Mouse (Mus musculus): ENCODE measurements around the gene Smyd4. TPM values are rescaled to one million over a fixed set of nuclear protein-coding genes. Genes with fewer than 3 reads are reported as not detected.
A peak's percentile ranks its signal among the peaks of the same experiment; 100 is the strongest.

Gene Smyd4
- 12.3 and 13.4 TPM in 2 replicates for polyA plus RNA-seq (2015; fragmentation: Nextera tagmentation; extraction: Ambion mirVana)

DNA sequence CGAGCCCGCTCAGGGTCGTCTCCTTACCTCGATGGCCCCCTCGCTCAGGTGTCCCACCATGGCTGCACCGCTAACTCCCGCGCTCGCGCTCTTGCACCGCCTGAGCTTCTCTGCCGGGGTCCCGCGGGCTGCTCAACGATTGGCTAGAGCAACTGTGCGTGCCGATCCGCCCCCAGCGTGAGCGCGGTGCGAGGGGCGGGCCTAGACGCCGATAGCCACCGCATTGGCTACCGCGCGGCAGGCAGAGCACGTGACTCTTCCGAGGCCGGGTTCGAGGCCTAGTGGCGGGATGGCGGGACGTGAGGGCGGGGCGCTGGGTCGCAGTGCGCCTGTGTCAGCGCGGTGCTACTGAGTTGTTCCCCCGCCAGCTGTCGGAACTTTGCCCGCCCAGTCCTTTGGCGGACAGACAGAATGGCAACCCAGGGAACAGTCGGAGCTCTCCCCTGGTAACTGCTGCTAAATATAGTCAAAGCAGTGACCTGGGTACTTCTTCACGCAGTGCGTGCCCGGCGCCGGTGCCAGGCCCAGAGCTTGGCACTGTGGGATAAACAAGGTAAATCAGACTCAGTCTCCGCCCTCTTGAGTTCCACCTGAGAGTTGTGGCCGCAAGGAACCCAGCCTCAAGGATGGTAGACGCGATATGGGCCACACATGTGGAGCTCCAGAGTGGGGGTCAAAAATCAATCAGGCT, at the start of gene Smyd4, which contains the start of gene Rpa1:
Gene Smyd4 (plus strand): TSS at position 235 of the 691 bp plus-strand sequence.
Gene Rpa1 (minus strand): TSS at position 126 of the 691 bp plus-strand sequence.
- H3K4me1 ChIP-seq (replicated peaks) = peaks cover 25% of the 10 kb centered on the region
- H3K9ac ChIP-seq = peak within 1 kb of the TSS; percentile 87
- peak within 1 kb of the TSS; percentile 83 for H3K4me2 ChIP-seq
- no peaks in the 10 kb centered on the region for H3K27me3 ChIP-seq
- WGBS = under 1% methylated on average over 56 of the region's 56 CpGs
- no peaks in the 10 kb centered on the region for H3K9me3 ChIP-seq (replicated peaks)
- H3K36me3 ChIP-seq = 0 out of 2 replicates have a peak, but pooled peaks cover under 1% of the 10 kb centered on the region
- H3K27ac ChIP-seq = peak within 1 kb of the TSS; percentile 92
- ATAC-seq (replicated peaks; ENCODE audit: insufficient number of reproducible peaks, insufficient read depth, low FRiP score, low read depth) = peak; percentile 99
- H3K4me3 ChIP-seq = peak within 1 kb of the TSS; percentile 93

DNA sequence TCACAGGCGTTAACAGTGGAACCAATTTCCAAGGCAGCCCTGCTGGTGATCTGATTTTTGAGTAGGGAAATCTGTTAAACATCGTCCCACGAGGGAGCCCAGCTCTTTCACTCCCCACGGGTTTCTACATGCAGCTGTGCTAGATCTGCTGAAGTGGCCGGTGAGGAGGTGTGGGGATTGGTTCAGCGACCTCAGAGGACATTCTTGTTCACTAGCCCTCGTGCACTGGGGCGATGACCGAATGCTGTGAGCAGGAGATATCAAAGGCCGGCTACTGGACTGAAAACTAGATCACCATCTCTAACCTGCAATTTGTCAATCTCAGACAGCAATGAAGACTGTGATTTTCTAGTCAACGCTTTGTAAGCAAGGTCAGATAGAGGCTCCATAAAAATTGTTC, 49.7 kb upstream of the Smyd4 start:
- WGBS = 28% methylated on average over 11 of the region's 11 CpGs
- Histone ChIP-seq H3K36me3 (peaks cover 21% of the 10 kb centered on the region), H3K9ac (0 out of 2 replicates have a peak overlapping the region, but pooled peaks have one; percentile 2), H3K4me1 (replicated peaks) (peaks cover 49% of the 10 kb centered on the region), H3K4me3 (no peak overlapping the region), H3K4me2 (no peak overlapping the region), H3K9me3 (replicated peaks) (no peaks in the 10 kb centered on the region), H3K27ac (peak overlapping the region; percentile 82), H3K27me3 (no peaks in the 10 kb centered on the region)
- no peak for ATAC-seq (replicated peaks; ENCODE audit: insufficient number of reproducible peaks, insufficient read depth, low FRiP score, low read depth)

DNA sequence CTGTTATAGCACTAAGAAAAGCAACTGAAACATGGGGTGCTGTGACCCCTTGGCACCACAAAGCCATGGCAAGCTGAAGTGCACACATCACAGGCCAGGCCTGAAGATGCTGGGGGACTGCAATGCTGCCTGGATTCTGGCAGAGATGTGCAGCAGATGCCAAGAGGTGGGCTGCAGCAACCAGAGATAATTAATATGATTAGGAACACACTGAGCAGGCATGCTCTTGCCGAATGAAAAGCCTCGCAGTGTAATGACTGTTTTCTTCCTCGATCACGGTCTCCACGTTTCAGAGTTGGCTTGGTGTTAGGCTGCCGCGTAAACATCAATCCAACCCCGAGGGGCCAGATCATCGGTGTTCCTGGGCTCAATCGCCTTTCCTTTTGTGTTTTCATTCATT, 48.4 kb upstream of the Smyd4 start:
- no peak overlapping the region for H3K9ac ChIP-seq
- no peaks in the 10 kb centered on the region for H3K9me3 ChIP-seq (replicated peaks)
- no peak overlapping the region for H3K27ac ChIP-seq
- peaks cover 21% of the 10 kb centered on the region for H3K36me3 ChIP-seq
- peaks cover 37% of the 10 kb centered on the region for H3K4me1 ChIP-seq (replicated peaks)
- no peaks in the 10 kb centered on the region for H3K27me3 ChIP-seq
- no peak for ATAC-seq (replicated peaks; ENCODE audit: insufficient number of reproducible peaks, insufficient read depth, low FRiP score, low read depth)
- 93% methylated on average over 10 of the region's 10 CpGs for WGBS
- H3K4me3 ChIP-seq = no peak overlapping the region
- H3K4me2 ChIP-seq = no peak overlapping the region

DNA sequence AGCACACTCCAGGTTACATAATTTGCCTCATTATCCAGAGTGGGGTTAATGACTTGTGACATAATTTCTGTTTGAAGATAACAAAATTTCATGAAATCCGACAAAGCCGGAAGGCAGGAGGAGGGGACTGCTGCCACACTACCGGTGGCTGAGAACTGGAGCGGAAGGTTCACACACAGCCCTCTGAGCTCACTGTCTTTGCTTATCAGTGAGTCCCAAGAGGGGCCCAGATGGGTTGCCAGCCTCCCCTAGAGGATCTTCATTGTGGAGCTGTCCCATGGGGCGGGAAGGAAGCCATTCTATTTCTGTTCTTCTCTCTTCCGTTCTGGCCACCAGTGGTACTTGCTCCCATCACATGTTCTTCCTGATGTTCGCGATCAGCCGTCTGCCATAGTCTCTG, 47.3 kb upstream of the Smyd4 start:
- H3K9me3 ChIP-seq (replicated peaks) = no peaks in the 10 kb centered on the region
- no peak for ATAC-seq (replicated peaks; ENCODE audit: insufficient number of reproducible peaks, insufficient read depth, low FRiP score, low read depth)
- H3K27me3 ChIP-seq = no peaks in the 10 kb centered on the region
- H3K27ac ChIP-seq = no peak overlapping the region
- H3K36me3 ChIP-seq = peaks cover 29% of the 10 kb centered on the region
- no peak overlapping the region for H3K4me3 ChIP-seq
- no peak overlapping the region for H3K4me2 ChIP-seq
- H3K4me1 ChIP-seq (replicated peaks) = peaks cover 28% of the 10 kb centered on the region
- H3K9ac ChIP-seq = no peak overlapping the region
- 72% methylated on average over 9 of the region's 9 CpGs for WGBS

DNA sequence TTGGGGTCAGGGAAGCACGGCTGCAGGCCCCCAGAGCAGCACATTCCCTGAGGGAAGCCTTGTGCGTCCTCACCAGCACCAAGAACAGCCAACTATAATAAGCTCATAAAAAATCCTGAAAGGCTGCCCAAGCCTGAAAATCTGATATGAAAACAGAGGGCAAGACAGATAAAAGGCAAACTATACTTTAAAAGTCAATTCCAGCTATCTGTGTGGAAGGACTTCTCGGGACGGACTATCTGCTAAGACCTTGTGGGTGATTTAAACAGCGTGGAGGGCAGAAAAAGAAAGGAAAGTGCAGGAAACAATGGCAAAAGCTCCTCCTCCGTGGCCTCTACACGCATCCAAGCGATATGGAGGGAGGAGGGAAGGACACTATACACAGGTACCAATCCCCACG, 43.4 kb upstream of the Smyd4 start:
- Histone ChIP-seq H3K27ac (no peak overlapping the region), H3K4me2 (no peak overlapping the region), H3K36me3 (peaks cover 61% of the 10 kb centered on the region), H3K27me3 (no peaks in the 10 kb centered on the region), H3K4me1 (replicated peaks) (no peaks in the 10 kb centered on the region), H3K4me3 (no peak overlapping the region), H3K9ac (no peak overlapping the region), H3K9me3 (replicated peaks) (no peaks in the 10 kb centered on the region)
- 81% methylated on average over 9 of the region's 9 CpGs for WGBS
- no peak for ATAC-seq (replicated peaks; ENCODE audit: insufficient number of reproducible peaks, insufficient read depth, low FRiP score, low read depth)

DNA sequence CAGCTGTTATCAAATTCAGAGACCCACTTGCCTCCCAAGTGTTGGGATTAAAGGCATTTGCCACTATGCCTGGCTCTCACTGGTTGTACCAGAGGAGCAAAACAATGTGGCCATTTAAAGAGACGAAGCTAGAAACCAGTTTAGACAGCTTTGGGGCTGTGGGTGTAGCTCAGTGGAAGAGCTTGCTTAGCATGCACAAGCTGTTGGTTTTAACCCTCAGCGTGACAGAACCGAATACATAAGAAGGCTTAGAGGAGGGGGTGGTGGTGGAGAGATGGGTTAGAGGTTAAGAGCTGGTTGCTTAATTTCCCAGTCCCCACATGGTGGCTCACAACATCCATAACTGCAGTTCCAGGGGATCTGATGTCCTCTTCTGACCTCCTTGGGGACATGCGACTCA, 39.6 kb upstream of the Smyd4 start:
- no peak for ATAC-seq (replicated peaks; ENCODE audit: insufficient number of reproducible peaks, insufficient read depth, low FRiP score, low read depth)
- H3K9ac ChIP-seq = no peak overlapping the region
- no peak overlapping the region for H3K4me2 ChIP-seq
- no peak overlapping the region for H3K4me3 ChIP-seq
- no peaks in the 10 kb centered on the region for H3K27me3 ChIP-seq
- WGBS = 79% methylated on average over 4 of the region's 4 CpGs
- no peak overlapping the region for H3K27ac ChIP-seq
- peaks cover 72% of the 10 kb centered on the region for H3K36me3 ChIP-seq
- H3K9me3 ChIP-seq (replicated peaks) = no peaks in the 10 kb centered on the region
- H3K4me1 ChIP-seq (replicated peaks) = no peaks in the 10 kb centered on the region

DNA sequence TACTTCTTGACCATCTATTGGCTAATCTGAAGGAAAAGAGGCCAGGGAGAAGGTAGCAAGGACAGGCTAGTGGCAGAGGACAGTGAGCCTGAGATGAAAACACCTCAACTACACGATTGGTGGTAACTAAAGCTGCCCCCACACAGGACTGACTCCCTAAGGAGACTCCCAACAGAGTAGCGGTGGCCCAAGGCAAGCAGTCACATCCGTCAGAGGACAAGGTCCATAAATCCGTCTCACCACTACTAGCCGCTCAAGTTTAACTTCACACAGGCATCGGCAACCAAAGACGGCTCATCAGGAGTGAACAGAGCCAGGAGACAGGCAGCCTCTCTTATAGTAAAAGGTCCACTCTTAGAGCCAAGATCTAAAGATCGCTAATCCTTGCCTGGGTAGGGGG, 37.4 kb upstream of the Smyd4 start:
- H3K9me3 ChIP-seq (replicated peaks) = no peaks in the 10 kb centered on the region
- no peak for ATAC-seq (replicated peaks; ENCODE audit: insufficient number of reproducible peaks, insufficient read depth, low FRiP score, low read depth)
- WGBS = 88% methylated on average over 8 of the region's 8 CpGs

DNA sequence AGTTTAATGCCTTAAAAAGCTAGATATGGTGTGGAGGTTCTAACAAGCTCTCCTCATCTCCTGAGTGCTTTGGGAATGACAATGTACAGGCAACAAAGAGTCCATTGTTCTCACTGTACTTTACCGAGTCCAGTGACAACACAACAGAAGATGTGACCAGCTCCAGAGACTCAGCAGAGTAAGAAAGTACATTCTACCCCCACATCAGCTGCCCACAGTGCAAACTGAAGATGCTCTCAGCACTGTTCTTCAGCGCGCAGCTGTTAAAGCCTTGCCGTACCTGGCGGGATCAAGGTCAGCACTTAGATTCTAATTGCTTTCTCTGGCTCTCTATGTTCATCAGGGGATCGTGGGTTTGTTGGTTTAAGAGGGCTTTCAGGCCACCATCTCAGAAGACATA, 36.5 kb upstream of the Smyd4 start:
- H3K9ac ChIP-seq = no peak overlapping the region
- H3K36me3 ChIP-seq = peaks cover 80% of the 10 kb centered on the region
- H3K4me2 ChIP-seq = no peak overlapping the region
- H3K27me3 ChIP-seq = no peaks in the 10 kb centered on the region
- WGBS = 87% methylated on average over 6 of the region's 6 CpGs
- no peak overlapping the region for H3K4me3 ChIP-seq
- H3K27ac ChIP-seq = no peak overlapping the region
- no peak for ATAC-seq (replicated peaks; ENCODE audit: insufficient number of reproducible peaks, insufficient read depth, low FRiP score, low read depth)
- no peaks in the 10 kb centered on the region for H3K4me1 ChIP-seq (replicated peaks)
- no peaks in the 10 kb centered on the region for H3K9me3 ChIP-seq (replicated peaks)

More for the DNA sequence above, 37.4 kb upstream of the Smyd4 start:
- H3K4me2 ChIP-seq = no peak overlapping the region
- no peaks in the 10 kb centered on the region for H3K4me1 ChIP-seq (replicated peaks)
- peaks cover 79% of the 10 kb centered on the region for H3K36me3 ChIP-seq
- H3K27me3 ChIP-seq = no peaks in the 10 kb centered on the region
- no peak overlapping the region for H3K27ac ChIP-seq
- no peak overlapping the region for H3K9ac ChIP-seq
- no peak overlapping the region for H3K4me3 ChIP-seq

DNA sequence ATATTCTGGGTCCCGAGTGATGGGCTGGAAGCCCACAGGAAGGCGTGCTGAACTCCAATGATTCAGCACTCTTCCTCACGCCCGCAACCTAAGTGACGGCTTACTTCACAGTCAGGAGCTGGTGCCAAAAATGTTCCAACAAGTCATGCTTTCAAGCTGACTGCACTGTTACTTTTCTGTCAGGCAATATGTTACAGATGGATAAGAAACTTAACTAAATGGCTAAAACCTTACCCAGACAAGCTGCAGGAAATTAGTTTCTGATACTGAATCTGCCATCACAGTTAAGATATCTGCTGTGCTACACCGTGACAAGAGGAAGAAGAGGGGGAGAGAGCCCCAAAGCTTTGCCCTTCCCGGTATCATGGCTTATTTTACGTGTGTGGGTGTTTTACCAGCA, 34.4 kb upstream of the Smyd4 start:
- Histone ChIP-seq H3K9me3 (replicated peaks) (no peaks in the 10 kb centered on the region), H3K27me3 (no peaks in the 10 kb centered on the region), H3K4me2 (no peak overlapping the region), H3K4me1 (replicated peaks) (no peaks in the 10 kb centered on the region), H3K36me3 (peaks cover 78% of the 10 kb centered on the region), H3K27ac (no peak overlapping the region), H3K4me3 (no peak overlapping the region), H3K9ac (no peak overlapping the region)
- WGBS = 72% methylated on average over 8 of the region's 8 CpGs
- ATAC-seq (replicated peaks; ENCODE audit: insufficient number of reproducible peaks, insufficient read depth, low FRiP score, low read depth) = no peak

DNA sequence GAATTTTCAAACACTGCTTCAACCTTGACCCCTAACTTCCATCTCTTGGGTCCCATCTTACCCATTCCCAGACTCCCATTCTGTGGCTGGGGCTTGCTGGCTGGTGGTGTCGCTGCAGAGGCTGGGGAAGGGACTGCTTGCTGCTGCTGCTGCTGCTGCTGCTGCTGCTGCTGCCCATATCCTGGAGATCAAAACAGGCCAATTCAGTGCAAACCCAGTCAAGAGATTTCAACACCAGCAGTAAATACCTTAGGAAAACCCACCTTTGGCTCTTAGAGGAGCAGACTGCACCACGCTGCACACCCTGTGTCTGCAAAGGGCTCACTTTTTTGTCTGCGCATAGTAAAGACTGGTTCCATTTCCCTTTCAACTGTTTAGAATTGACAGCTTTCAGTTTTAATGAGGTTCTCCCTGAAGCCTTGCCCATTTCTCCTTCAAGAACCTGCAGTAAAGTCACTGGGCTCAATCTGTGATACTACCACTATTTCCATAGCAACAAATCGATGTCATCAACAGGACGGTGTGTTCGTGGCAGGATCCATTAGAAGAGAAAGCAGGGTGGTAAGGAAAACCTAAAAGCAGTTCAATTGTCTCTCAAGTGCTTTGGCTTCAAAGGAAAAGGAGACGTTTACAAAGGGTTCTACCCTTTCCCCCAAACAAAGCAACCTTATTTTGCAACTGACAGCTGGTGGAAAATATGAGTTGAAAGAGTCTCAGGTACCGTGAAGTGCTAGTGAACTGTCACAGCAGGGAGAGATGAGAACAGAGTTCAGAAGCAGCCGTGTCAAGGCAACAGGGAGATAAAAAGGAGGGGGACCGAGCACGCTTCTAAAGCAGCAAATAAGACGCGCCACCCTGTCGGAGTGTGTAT, 29.6 kb upstream of the Smyd4 start:
- Histone ChIP-seq H3K27ac (no peak overlapping the region), H3K4me1 (replicated peaks) (no peaks in the 10 kb centered on the region), H3K9me3 (replicated peaks) (no peaks in the 10 kb centered on the region), H3K4me2 (no peak overlapping the region), H3K36me3 (peaks cover 38% of the 10 kb centered on the region), H3K27me3 (no peaks in the 10 kb centered on the region), H3K4me3 (no peak overlapping the region), H3K9ac (no peak overlapping the region)
- WGBS = 69% methylated on average over 14 of the region's 14 CpGs
- ATAC-seq (replicated peaks; ENCODE audit: insufficient number of reproducible peaks, insufficient read depth, low FRiP score, low read depth) = no peak

DNA sequence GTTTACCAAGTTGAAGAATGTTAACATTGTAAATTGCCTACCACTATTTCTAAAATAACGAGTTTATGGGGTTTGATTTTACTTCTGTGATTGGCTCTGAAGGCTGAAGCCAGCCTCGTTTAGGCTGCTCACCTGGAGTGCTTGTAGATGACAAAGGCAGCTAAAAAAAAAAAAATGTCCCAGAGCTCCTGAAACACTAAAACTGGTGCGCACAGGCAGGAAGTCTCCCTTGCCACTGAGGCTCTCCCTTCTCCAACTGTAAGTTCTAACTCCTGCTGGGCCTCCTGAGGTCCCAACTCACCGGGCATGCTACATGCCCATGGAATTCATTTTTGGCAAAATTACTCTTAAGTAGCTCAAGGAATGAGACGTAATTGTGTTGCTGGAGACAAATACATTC, 29.0 kb upstream of the Smyd4 start:
- 70% methylated on average over 5 of the region's 5 CpGs for WGBS
- Histone ChIP-seq H3K4me3 (no peak overlapping the region), H3K36me3 (peaks cover 34% of the 10 kb centered on the region), H3K9ac (no peak overlapping the region), H3K4me2 (no peak overlapping the region), H3K27me3 (no peaks in the 10 kb centered on the region), H3K27ac (no peak overlapping the region), H3K4me1 (replicated peaks) (no peaks in the 10 kb centered on the region), H3K9me3 (replicated peaks) (no peaks in the 10 kb centered on the region)
- ATAC-seq (replicated peaks; ENCODE audit: insufficient number of reproducible peaks, insufficient read depth, low FRiP score, low read depth) = no peak
